In genomic region chr9:32646539-32647258, GRCm38 (mm10) we compare ENCODE assay signal across 7 mouse cellular contexts. TPM values are rescaled to one million over a fixed set of nuclear protein-coding genes. Genes with fewer than 3 reads are reported as not detected.
DNase-seq lines count a peak whose midpoint lies in the region; ATAC-seq and TF ChIP-seq lines count a peak whose summit lies in the region.

No protein-coding gene starts in this region.

- no peak for TF ChIP-seq CTCF in gastrocnemius, adult 2 months (IDR thresholded peaks at IDR 0.05)
- TF ChIP-seq CTCF in lung, embryonic 14.5 days (IDR thresholded peaks at IDR 0.05; ENCODE audit: low read depth), result no peak

- H3K27me3 ChIP-seq in intestine, embryonic 15.5 days (replicated peaks), result no peaks in the 10 kb centered on the region
- H3K27me3 ChIP-seq in lung, embryonic 14.5 days (ENCODE audit: insufficient read depth, low read length), result no peaks in the 10 kb centered on the region

- H3K27ac ChIP-seq in gastrocnemius, adult 2 months, result peak overlapping the region; percentile 84
- H3K27ac ChIP-seq in intestine, embryonic 15.5 days, result peak overlapping the region; percentile 77
- H3K27ac ChIP-seq in lung, embryonic 14.5 days (ENCODE audit: low read depth), result peak overlapping the region; percentile 83

- 20% methylated on average over 11 of the region's 11 CpGs for WGBS in intestine, embryonic 15.5 days
- 8% methylated on average over 11 of the region's 11 CpGs for WGBS in lung, embryonic 14.5 days

- ATAC-seq in intestine, embryonic 15.5 days, result peak; percentile 85
- peak; percentile 94 for ATAC-seq in lung, embryonic 14.5 days (ENCODE audit: insufficient read depth)
- ATAC-seq in megakaryocyte progenitor cell, adult 5-6 weeks (replicated peaks; ENCODE audit: poor library complexity), result no peak

- H3K4me2 ChIP-seq in intestine, embryonic 15.5 days (replicated peaks), result peak overlapping the region; percentile 53
- H3K4me2 ChIP-seq in lung, embryonic 14.5 days, result peak overlapping the region; percentile 56

- no peaks in the 10 kb centered on the region for H3K9me3 ChIP-seq in intestine, embryonic 15.5 days
- no peaks in the 10 kb centered on the region for H3K9me3 ChIP-seq in lung, embryonic 14.5 days (ENCODE audit: low read depth, low read length)

- H3K36me3 ChIP-seq in intestine, embryonic 15.5 days, result no peaks in the 10 kb centered on the region
- no peaks in the 10 kb centered on the region for H3K36me3 ChIP-seq in lung, embryonic 14.5 days (ENCODE audit: insufficient read depth)

- intact Hi-C loops in gastrocnemius, adult 2 months (cut with DNase I), result no loop called here

- no peak overlapping the region for H3K9ac ChIP-seq in intestine, embryonic 15.5 days
- H3K9ac ChIP-seq in lung, embryonic 14.5 days, result 0 out of 2 replicates have a peak overlapping the region, but pooled peaks have one; percentile 17

- DNase-seq in embryo, embryonic 10.5 days (ENCODE audit: low spot score), result peak; percentile 48
- peak; percentile 57 for DNase-seq in gastrocnemius, adult 2 months
- peak; percentile 88 for DNase-seq in lung, embryonic 14.5 days
- no peak for DNase-seq in MN1 (ENCODE audit: low spot score)
- no peak for DNase-seq in cerebellum, postnatal 10 days

- H3K4me1 ChIP-seq in intestine, embryonic 15.5 days (replicated peaks), result peaks cover 19% of the 10 kb centered on the region; the same call in 1 of the 2 replicates
- peaks cover 39% of the 10 kb centered on the region for H3K4me1 ChIP-seq in lung, embryonic 14.5 days (ENCODE audit: insufficient read depth)

- H3K4me3 ChIP-seq in gastrocnemius, adult 2 months, result peak overlapping the region; percentile 62
- H3K4me3 ChIP-seq in intestine, embryonic 15.5 days (replicated peaks), result peak overlapping the region; percentile 20; the same call in 1 of the 2 replicates
- peak overlapping the region; percentile 14; the same call in 1 of the 2 replicates for H3K4me3 ChIP-seq in lung, embryonic 14.5 days (ENCODE audit: low read depth, low read length)

RNA-seq across cellular contexts. Expression of gene Ets1, which starts 10.7 kb away (rescaled TPM):
- total RNA-seq in gastrocnemius, adult 2 months (2021), result 10 to 100 TPM; 11.6 to 11.7 TPM
- 38.5 and 43.0 TPM in 2 replicates for polyA plus RNA-seq in intestine, embryonic 15.5 days (2015; fragmentation: Nextera tagmentation; extraction: Ambion mirVana)
- 79.2 and 87.6 TPM in 2 replicates for polyA plus RNA-seq in lung, embryonic 14.5 days (2014; fragmentation: Nextera tagmentation; extraction: Ambion mirVana)
- 5.4 and 6.8 TPM in 2 replicates for total RNA-seq in megakaryocyte progenitor cell, adult 5-6 weeks (2015)
- total RNA-seq in megakaryocyte progenitor cell, adult 5-6 weeks (2017), result 12.6 and 16.3 TPM in 2 replicates

Comparison
In these comparisons a context has a peak if more than half of its experiments do, and no peak if none do; other contexts are left out.
1. DNase-seq: peak in embryo, embryonic 10.5 days (single experiment), gastrocnemius, adult 2 months (single experiment) and lung, embryonic 14.5 days (single experiment); none in MN1 (single experiment) and cerebellum, postnatal 10 days (0 of 2).
2. Peak in every context shown above with its lines, with median percentiles within 50 percentile points of each other: H3K27ac ChIP-seq and H3K4me3 ChIP-seq.